Mouse (Mus musculus) testis, adult 2 months (tissue): ENCODE measurements at regions not wholly inside any gene's neighbourhood (a gene's known extent, or its start where the extent isn't known, plus 50 kb on each side); places are given as distances from the start of the nearest gene placed in this dataset.

Experiments
- H3K27ac ChIP-seq: fragments of 200-500 bp; 2 replicates; pipeline ENCODE4 v1.5.1; 2012; ENCODE audit warnings: low read depth, low read length; ENCODE audit not compliant: control insufficient read depth, insufficient read depth
- H3K27me3 ChIP-seq: fragments of 200-500 bp; 2 replicates; pipeline ENCODE4 v1.6.1; 2012; ENCODE audit warnings: mild to moderate bottlenecking, low read length, moderate library complexity; ENCODE audit not compliant: control insufficient read depth, insufficient read depth
- H3K36me3 ChIP-seq: fragments of 200-500 bp; 2 replicates; pipeline ENCODE4 v1.6.1; 2012; ENCODE audit warnings: mild to moderate bottlenecking, low read length; ENCODE audit not compliant: control insufficient read depth, insufficient read depth
- H3K4me1 ChIP-seq: fragments of 200-500 bp; 2 replicates; pipeline ENCODE4 v1.6.1; 2012; ENCODE audit warnings: low read length; ENCODE audit not compliant: control insufficient read depth, insufficient read depth
- H3K4me3 ChIP-seq: fragments of 200-500 bp; 2 replicates; pipeline ENCODE4 v1.5.1; 2012; ENCODE audit warnings: low read depth, mild to moderate bottlenecking, low read length, moderate library complexity, mixed read lengths; ENCODE audit not compliant: control insufficient read depth
- CTCF ChIP-seq: fragments of 200-500 bp; IDR thresholded peaks from 2 replicates; pipeline ENCODE4 v1.5.1; 2012; ENCODE audit warnings: low read depth, mild to moderate bottlenecking, inconsistent platforms, low read length, moderate library complexity; ENCODE audit not compliant: control insufficient read depth, insufficient read depth, insufficient replicate concordance
- POLR2A ChIP-seq: fragments of 200-500 bp; IDR thresholded peaks from 2 replicates; pipeline ENCODE4 v1.6.1; 2012; ENCODE audit warnings: low read depth, mild to moderate bottlenecking, inconsistent platforms, low read length, moderate library complexity; ENCODE audit not compliant: control insufficient read depth

- Histone ChIP-seq H3K27me3 (no peaks in the 10 kb centered on the region), H3K4me1 (no peaks in the 10 kb centered on the region), H3K27ac (no peak overlapping the region), H3K36me3 (no peaks in the 10 kb centered on the region), H3K4me3 (no peak overlapping the region)
- no peak for TF ChIP-seq POLR2A
- TF ChIP-seq CTCF: no peak
Measured at GRCm38 (mm10) chr6:71065428-71065827, 78.8 kb downstream of the Thnsl2 start.

GRCm38 (mm10) chr6:71069229-71069628 is 75.0 kb downstream of the Thnsl2 start:
- no peak overlapping the region for H3K27ac ChIP-seq
- TF ChIP-seq POLR2A (no peak), CTCF (no peak)
- H3K27me3 ChIP-seq: no peaks in the 10 kb centered on the region
- H3K36me3 ChIP-seq: no peaks in the 10 kb centered on the region
- H3K4me1 ChIP-seq: no peaks in the 10 kb centered on the region
- H3K4me3 ChIP-seq: no peak overlapping the region

- Histone ChIP-seq H3K27ac (no peak overlapping the region), H3K4me1 (no peaks in the 10 kb centered on the region), H3K4me3 (no peak overlapping the region)
Measured at GRCm38 (mm10) chr6:71074789-71075191, 69.4 kb downstream of the Thnsl2 start.

More at GRCm38 (mm10) chr6:71074789-71075191, 69.4 kb downstream of the Thnsl2 start:
- Histone ChIP-seq H3K27me3 (no peaks in the 10 kb centered on the region), H3K36me3 (no peaks in the 10 kb centered on the region)
- TF ChIP-seq CTCF (no peak), POLR2A (no peak)
